Mouse (Mus musculus) heart, postnatal 0 days (tissue): ENCODE measurements around the gene Cdh3.

Experiments used
- CTCF ChIP-seq: IDR thresholded peaks from 2 replicates; pipeline ENCODE4 v1.5.1; 2016; ENCODE audit warnings: antibody characterized with exemption, control low read depth, low read depth
- EP300 ChIP-seq: IDR thresholded peaks from 2 replicates; pipeline ENCODE4 v1.6.1; 2016; ENCODE audit warnings: antibody characterized with exemption, low read depth

GRCm38 (mm10) chr8:106548366-106548936, 37.8 kb downstream of the Cdh3 start:
- TF ChIP-seq EP300 (no peak), CTCF (no peak)
